Mouse (Mus musculus) heart, postnatal 36 days (tissue): ENCODE results near the gene Mpeg1. TPM values are rescaled to one million over a fixed set of nuclear protein-coding genes. Genes with fewer than 3 reads are reported as not detected.
A peak's percentile ranks its signal among the peaks of the same experiment; 100 is the strongest.

ENCODE experiments used
- DNase-seq, 2 experiments: peaks; one replicate each; pipeline ENCODE4 v3.0.0; 2021 to 2022
- intact Hi-C: fragments of 180-260 bp; cut with DNase I; formaldehyde crosslinking; loops from one replicate; pipeline ENCODE4 v1.15.1; 2025
- total RNA-seq, 2 experiments: library from RNA; stranded (reverse); gene quantifications; 2 replicates each; pipeline ENCODE4 v1.2.3; 2021

Mpeg1 gene
- total RNA-seq, 2 experiments from 2014 or later = 8.6 to 12.2 TPM

GRCm38 (mm10) chr19:12464127-12464526 lies 3.5 kb downstream of the Mpeg1 start:
- intact Hi-C loops = no loop called here
- DNase-seq = no peak

GRCm38 (mm10) chr19:12464674-12465073 lies 4.1 kb downstream of the Mpeg1 start:
- intact Hi-C loops = loop anchor here (5.0 kb wide), 1 partner anchor 38 kb away; the partner anchor contains the start of gene Dtx4
- DNase-seq = no peak

- intact Hi-C loops = loop anchor here (2.0 to 5.0 kb wide), 3 partner anchors 33 to 127 kb away; partner anchors contain the start of gene Dtx4
- DNase-seq = no peak
These were observed 5.1 kb downstream of the Mpeg1 start for GRCm38 (mm10) chr19:12465530-12466144.

GRCm38 (mm10) chr19:12466204-12466603 lies 5.6 kb downstream of the Mpeg1 start:
- DNase-seq = peak; percentile 58 to 68
- intact Hi-C loops = loop anchor here (2.0 to 5.0 kb wide), 3 partner anchors 33 to 127 kb away; partner anchors contain the start of gene Dtx4

DNA sequence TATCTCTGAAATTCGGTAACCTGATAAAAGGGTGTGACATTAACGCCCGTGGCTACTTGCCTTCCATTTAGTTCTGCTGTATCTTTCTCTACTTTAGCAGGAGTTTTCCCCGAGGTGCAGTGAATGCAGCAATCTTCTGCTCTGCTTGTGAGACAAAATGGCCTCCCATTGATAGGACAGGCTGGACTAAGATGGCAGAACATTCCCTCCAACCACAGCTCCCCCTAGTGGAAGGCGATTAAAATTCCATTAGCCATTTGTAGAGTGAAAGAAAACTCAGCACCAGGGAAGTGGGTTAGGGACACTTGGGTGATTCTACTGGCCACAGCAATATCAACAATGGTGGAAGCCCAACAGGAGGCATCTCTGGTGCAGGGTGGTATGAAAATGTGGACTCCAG lies 6.9 kb downstream of the Mpeg1 start:
- no peak for DNase-seq
- intact Hi-C loops = loop anchor here (2.0 to 5.0 kb wide), 3 partner anchors 35 to 125 kb away; partner anchors contain the start of gene Dtx4

DNA sequence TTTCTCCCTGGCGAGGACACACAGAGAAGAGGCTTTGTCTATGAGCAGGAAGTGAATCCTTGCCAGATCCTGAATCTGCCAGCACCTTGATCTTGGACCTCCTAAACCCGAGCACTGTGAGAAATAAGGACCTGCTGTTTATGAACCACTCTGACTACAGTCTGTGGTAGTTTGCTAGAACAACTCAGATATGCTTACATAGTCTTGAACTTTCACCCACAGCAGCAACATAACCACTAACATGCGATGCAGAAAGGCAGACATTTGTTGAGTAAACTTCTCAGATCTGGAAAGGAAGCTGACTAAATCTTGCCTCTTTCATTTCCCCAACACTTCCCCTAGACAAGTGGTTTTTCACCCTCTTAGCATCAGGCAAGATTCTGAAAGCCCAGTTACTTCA lies 11.3 kb downstream of the Mpeg1 start:
- intact Hi-C loops = no loop called here
- DNase-seq = peak in 1 of 2 experiments; percentile 1

GRCm38 (mm10) chr19:12472381-12472976 lies 11.9 kb downstream of the Mpeg1 start:
- DNase-seq = no peak
- intact Hi-C loops = no loop called here

- intact Hi-C loops = no loop called here
- DNase-seq = peak in 1 of 2 experiments; percentile 2
These were observed 12.6 kb downstream of the Mpeg1 start for GRCm38 (mm10) chr19:12473201-12473641.

- intact Hi-C loops = no loop called here
These were observed 13.4 kb downstream of the Mpeg1 start for GRCm38 (mm10) chr19:12473951-12474350.

GRCm38 (mm10) chr19:12475380-12476250 lies 15.0 kb downstream of the Mpeg1 start:
- intact Hi-C loops = no loop called here
- DNase-seq = peak; percentile 86 to 87

More at GRCm38 (mm10) chr19:12473951-12474350, 13.4 kb downstream of the Mpeg1 start:
- peak in 1 of 2 experiments; percentile 2 for DNase-seq

- intact Hi-C loops = no loop called here
- no peak for DNase-seq
These were observed 16.2 kb downstream of the Mpeg1 start for GRCm38 (mm10) chr19:12476721-12477270.

DNA sequence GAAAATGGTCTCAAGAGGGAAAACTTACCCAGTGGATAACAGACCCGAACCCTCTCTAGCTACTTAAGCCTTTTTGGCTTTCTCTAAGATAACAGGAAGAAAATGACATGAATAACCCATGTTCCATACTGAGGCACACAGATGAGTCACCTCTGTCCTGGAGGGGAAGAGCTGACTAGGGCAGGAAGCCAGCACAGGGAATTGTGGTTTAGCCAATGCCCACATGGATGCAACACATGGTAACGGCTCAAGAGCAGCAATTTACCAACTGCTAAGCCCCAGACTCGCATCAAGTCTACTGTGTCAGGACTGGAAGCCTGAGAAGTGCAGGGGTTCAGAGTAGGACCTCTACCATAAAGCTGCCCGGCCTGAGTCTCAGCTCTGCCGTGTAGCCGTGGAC lies 17.8 kb downstream of the Mpeg1 start:
- intact Hi-C loops = no loop called here
- no peak for DNase-seq

DNA sequence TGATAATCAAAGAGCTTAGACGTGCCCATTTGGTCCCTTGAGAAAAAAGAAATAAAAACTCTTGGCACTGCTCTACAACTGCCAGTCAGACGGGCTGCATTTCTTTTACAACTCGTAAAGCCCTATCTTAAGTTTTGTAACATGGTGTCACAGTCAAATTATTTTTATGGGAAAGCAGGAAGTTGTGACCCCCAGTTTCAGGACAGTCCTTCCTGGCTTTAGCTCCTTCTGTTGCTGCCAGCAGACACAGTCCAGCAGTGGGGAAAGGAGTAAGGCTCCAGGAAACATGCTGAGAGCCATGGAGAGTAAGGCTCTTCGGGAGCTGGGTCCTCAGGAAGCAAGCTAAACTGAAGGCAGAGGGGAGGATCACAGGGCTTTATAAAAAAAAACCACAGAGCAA lies 23.2 kb downstream of the Mpeg1 start:
- intact Hi-C loops = no loop called here
- DNase-seq = no peak

GRCm38 (mm10) chr19:12484210-12484609 lies 23.6 kb downstream of the Mpeg1 start:
- intact Hi-C loops = no loop called here
- DNase-seq = no peak

GRCm38 (mm10) chr19:12485223-12485622 lies 24.6 kb downstream of the Mpeg1 start:
- intact Hi-C loops = no loop called here
- no peak for DNase-seq

DNA sequence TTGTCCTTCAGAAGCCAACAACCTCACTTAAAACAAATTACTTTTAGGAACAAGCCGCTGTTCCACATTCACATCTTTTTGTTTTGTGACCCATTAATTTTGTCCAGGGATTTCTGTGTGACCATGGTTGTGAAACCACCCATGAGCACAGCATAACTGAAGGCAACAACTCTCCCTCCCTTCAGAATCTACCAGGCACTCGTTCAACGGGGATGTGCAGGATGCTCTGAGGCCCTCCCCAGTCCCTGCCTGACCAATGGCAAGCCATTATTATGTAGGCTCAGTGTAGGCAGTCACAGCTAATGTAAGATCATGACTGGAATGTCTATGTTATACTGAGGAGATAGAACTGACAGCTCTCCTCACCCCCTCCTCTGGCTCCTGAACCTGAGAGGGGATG lies 25.1 kb downstream of the Mpeg1 start:
- no peak for DNase-seq
- intact Hi-C loops = no loop called here

GRCm38 (mm10) chr19:12486875-12487274 lies 26.3 kb downstream of the Mpeg1 start:
- intact Hi-C loops = no loop called here
- peak; percentile 76 to 85 for DNase-seq

GRCm38 (mm10) chr19:12487511-12488204 lies 27.1 kb downstream of the Mpeg1 start:
- intact Hi-C loops = no loop called here
- no peak for DNase-seq

DNA sequence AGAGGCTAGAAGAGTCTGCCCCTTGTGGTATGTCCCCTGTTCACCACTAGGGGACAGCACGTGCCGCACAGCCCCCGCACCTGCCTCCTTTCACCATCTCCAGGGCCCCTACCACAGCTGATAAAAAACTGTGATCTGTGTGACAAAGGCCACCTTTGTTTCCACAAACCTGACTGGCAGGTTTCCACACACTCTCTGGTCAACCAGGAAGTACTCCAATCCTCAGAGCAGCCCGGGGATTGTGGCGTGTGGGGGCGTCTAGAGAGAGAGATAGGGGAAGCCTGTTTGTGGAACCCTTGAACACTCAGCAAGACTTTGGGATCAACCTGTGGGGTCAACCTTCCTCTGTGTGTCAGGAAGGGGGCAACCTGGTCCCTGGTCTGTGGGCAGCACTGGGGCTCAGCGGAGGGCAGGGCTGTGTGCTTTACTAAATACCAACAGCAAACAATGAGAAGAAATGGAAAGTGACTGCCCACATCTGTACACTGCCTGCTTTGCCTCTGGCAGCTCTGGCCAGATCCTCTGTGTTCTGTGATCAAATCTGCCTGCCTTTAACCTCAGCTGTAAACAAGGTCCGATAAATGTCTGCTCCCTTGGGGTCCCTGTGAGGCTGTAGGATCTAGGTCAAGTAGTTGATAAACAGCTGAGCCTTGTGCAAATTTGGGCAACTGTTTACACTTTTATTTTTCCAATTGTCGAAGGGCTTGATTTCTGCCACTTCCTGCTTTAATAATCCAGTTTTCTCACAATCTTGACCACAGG lies 27.8 kb downstream of the Mpeg1 start:
- DNase-seq = no peak
- intact Hi-C loops = no loop called here
